Mouse (Mus musculus) myocyte (in vitro differentiated cells): ENCODE results near the gene Ccdc152.

Source experiments
- CEBPB ChIP-seq: IDR thresholded peaks from 2 replicates; pipeline ENCODE4 v1.6.1; 2011; ENCODE audit warnings: mild to moderate bottlenecking, moderate library complexity; ENCODE audit not compliant: poor library complexity, insufficient read depth, severe bottlenecking
- E2F4 ChIP-seq: IDR thresholded peaks from one replicate; pipeline ENCODE4 v1.6.1; 2011; ENCODE audit warnings: mild to moderate bottlenecking, control low read depth, moderate library complexity; ENCODE audit not compliant: insufficient read depth
- MAX ChIP-seq: IDR thresholded peaks from one replicate; pipeline ENCODE4 v1.6.1; 2011; ENCODE audit warnings: low read depth, mild to moderate bottlenecking, control low read depth
- MYOD1 ChIP-seq, 3 experiments: IDR thresholded peaks; one replicate each; pipeline ENCODE4 v1.6.1; 2011; ENCODE audit warnings: control low read depth in 2 of 3, low read depth in 2 of 3, mild to moderate bottlenecking in 2 of 3, moderate library complexity in 1 of 3; ENCODE audit not compliant: insufficient read length in 2 of 3, control insufficient read depth in 1 of 3
- MYOG ChIP-seq, 3 experiments: IDR thresholded peaks; one replicate each; pipeline ENCODE4 v1.6.1; 2011; ENCODE audit warnings: control low read depth in 2 of 3, low read depth in 2 of 3, mild to moderate bottlenecking in 2 of 3; ENCODE audit not compliant: insufficient read length in 2 of 3, control insufficient read depth in 1 of 3, insufficient read depth in 1 of 3
- POLR2A ChIP-seq: IDR thresholded peaks from one replicate; pipeline ENCODE4 v1.6.1; 2011; ENCODE audit warnings: low read depth, mild to moderate bottlenecking, control low read depth, moderate library complexity; ENCODE audit not compliant: insufficient read length
- POLR2AphosphoS2 ChIP-seq: IDR thresholded peaks from one replicate; pipeline ENCODE4 v1.6.1; 2011; ENCODE audit warnings: low read depth, control low read depth; ENCODE audit not compliant: insufficient read length
- REST ChIP-seq: IDR thresholded peaks from one replicate; pipeline ENCODE4 v1.6.1; 2011; ENCODE audit warnings: mild to moderate bottlenecking, control low read depth, moderate library complexity; ENCODE audit not compliant: insufficient read depth, insufficient read length
- SRF ChIP-seq: IDR thresholded peaks from one replicate; pipeline ENCODE4 v1.6.1; 2011; ENCODE audit warnings: low read depth; ENCODE audit not compliant: control insufficient read depth, insufficient read length
- TCF12 ChIP-seq: IDR thresholded peaks from one replicate; pipeline ENCODE4 v1.6.1; 2011; ENCODE audit warnings: mild to moderate bottlenecking, control low read depth; ENCODE audit not compliant: poor library complexity, insufficient read depth, severe bottlenecking
- TCF3 ChIP-seq: IDR thresholded peaks from one replicate; pipeline ENCODE4 v1.6.1; 2011; ENCODE audit warnings: low read depth, control low read depth; ENCODE audit not compliant: insufficient read length
- USF1 ChIP-seq: IDR thresholded peaks from one replicate; pipeline ENCODE4 v1.6.1; 2011; ENCODE audit warnings: low read depth, mild to moderate bottlenecking, control low read depth, moderate library complexity

GRCm38 (mm10) chr15:3237963-3238362 lies 65.4 kb downstream of the Ccdc152 start:
- TF ChIP-seq POLR2A (no peak), MAX (no peak), TCF12 (no peak), CEBPB (no peak), MYOG (IDR thresholded peaks at IDR 0.05; ENCODE audit: control insufficient read depth in 1 of 3, insufficient read depth in 1 of 3, insufficient read length in 2 of 3, low read depth in 2 of 3) (no peak), REST (no peak), E2F4 (no peak), TCF3 (no peak), POLR2AphosphoS2 (no peak), USF1 (no peak), MYOD1 (IDR thresholded peaks at IDR 0.05; ENCODE audit: control insufficient read depth in 1 of 3, insufficient read length in 2 of 3, low read depth in 2 of 3) (no peak), SRF (no peak)
